Mouse (Mus musculus): ENCODE data around the gene Gm1673. TPM values are rescaled to one million over a fixed set of nuclear protein-coding genes. Genes with fewer than 3 reads are reported as not detected.

Gene Gm1673
- polyA plus RNA-seq, 1 experiment from 2014 or later, result 66.7 TPM

DNA sequence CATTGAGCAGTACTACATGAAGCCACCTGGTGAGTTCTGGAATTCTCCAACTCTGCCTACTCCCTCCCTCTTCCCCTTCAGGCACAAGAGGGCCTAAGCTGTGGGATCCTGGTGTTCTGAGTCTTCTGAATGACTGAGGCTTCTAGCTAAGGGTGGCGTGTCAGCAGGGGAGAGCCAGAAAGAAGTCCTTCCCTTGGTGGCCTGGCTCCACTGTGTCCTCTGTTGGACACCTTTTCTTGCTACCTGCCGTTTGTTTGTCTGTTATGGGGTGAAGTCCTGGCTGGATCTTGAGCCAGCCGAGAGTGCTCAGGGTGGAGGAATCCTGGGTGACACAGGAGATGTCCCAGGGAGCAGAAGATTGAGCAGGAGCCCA, 15.3 kb downstream of the Gm1673 start:
- Histone ChIP-seq H3K36me3 (ENCODE audit: control insufficient read depth, insufficient read depth, low read length) (peaks cover 8% of the 10 kb centered on the region; the same call in 1 of the 2 replicates), H3K4me1 (ENCODE audit: control insufficient read depth in 2 of 2, insufficient read depth in 2 of 2, low read length in 2 of 2) (peaks cover 8 to 16% of the 10 kb centered on the region in 2 experiments), H3K27me3 (ENCODE audit: control insufficient read depth, insufficient read depth, low read length) (peaks cover 46% of the 10 kb centered on the region), H3K9me3 (ENCODE audit: control insufficient read depth, low read length) (no peaks in the 10 kb centered on the region), H3K27ac (replicated peaks in 1 of 2; ENCODE audit: control insufficient read depth in 1 of 2, insufficient read depth in 1 of 2, low read depth in 2 of 2, low read length in 2 of 2) (no peak overlapping the region), H3K4me3 (ENCODE audit: control insufficient read depth in 1 of 2, insufficient read depth in 1 of 2, low read depth in 1 of 2, low read length in 2 of 2) (no peak overlapping the region), H3K4me2 (ENCODE audit: low read length) (no peak overlapping the region), H3K9ac (ENCODE audit: low read length) (no peak overlapping the region)
- WGBS, result 91% methylated on average over 3 of the region's 3 CpGs
- no peak for ATAC-seq (ENCODE audit: insufficient number of reproducible peaks, insufficient read depth, low FRiP score, low read depth)

DNA sequence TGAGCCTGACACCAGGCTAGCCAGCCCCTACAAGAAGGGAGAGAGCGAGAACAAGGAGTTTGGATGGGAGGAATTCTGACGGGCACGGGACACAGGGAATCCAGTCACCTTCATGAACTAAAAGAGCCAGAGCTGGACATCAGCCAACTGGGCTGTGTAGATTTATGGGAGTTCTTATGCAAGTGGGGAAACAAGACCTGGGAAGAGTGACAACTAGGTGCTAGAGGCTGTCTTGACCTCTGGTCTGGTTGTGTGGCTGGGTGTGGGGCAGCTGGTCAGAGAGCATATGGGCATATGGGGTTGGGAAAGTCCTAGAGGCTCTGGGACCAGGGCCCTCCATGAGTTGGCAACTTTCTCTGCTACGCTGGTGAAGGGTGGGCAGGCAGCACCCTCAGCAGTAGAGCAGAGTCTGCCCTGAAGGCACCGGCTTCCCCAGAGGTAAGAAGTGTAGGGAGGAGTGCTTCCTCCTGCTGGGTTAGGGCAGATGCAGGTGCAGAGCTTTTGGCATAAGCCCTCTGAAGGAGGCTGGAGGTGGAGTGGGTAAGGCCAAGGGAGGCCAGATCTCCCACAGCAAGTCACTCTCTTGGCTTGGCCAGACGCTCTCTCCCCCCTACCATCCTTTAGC, 16.3 kb downstream of the Gm1673 start:
- no peak for ATAC-seq (ENCODE audit: insufficient number of reproducible peaks, insufficient read depth, low FRiP score, low read depth)
- Histone ChIP-seq H3K4me2 (ENCODE audit: low read length) (no peak overlapping the region), H3K4me1 (ENCODE audit: control insufficient read depth in 2 of 2, insufficient read depth in 2 of 2, low read length in 2 of 2) (peaks cover 8 to 16% of the 10 kb centered on the region in 2 experiments), H3K9me3 (ENCODE audit: control insufficient read depth, low read length) (no peaks in the 10 kb centered on the region), H3K36me3 (ENCODE audit: control insufficient read depth, insufficient read depth, low read length) (peaks cover 8% of the 10 kb centered on the region; the same call in 1 of the 2 replicates), H3K4me3 (ENCODE audit: control insufficient read depth in 1 of 2, insufficient read depth in 1 of 2, low read depth in 1 of 2, low read length in 2 of 2) (no peak overlapping the region), H3K27ac (replicated peaks in 1 of 2; ENCODE audit: control insufficient read depth in 1 of 2, insufficient read depth in 1 of 2, low read depth in 2 of 2, low read length in 2 of 2) (no peak overlapping the region), H3K9ac (ENCODE audit: low read length) (no peak overlapping the region), H3K27me3 (ENCODE audit: control insufficient read depth, insufficient read depth, low read length) (peaks cover 39% of the 10 kb centered on the region)
- 76% methylated on average over 6 of the region's 6 CpGs for WGBS

DNA sequence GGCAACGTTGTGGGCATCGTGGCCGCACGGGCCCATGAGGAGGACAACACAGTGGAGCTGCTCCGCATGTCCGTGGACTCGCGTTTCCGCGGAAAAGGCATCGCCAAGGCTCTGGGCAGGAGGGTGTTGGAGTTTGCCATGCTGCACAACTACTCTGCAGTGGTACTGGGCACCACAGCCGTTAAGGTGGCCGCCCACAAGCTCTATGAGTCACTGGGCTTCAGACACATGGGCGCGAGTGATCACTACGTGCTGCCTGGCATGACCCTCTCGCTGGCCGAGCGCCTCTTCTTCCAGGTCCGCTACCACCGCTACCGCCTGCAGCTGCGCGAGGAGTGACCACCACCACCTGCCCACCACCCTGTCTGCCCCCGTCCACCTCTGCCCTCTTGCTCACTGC, 17.6 kb downstream of the Gm1673 start:
- 95% methylated on average over 25 of the region's 25 CpGs for WGBS

DNA sequence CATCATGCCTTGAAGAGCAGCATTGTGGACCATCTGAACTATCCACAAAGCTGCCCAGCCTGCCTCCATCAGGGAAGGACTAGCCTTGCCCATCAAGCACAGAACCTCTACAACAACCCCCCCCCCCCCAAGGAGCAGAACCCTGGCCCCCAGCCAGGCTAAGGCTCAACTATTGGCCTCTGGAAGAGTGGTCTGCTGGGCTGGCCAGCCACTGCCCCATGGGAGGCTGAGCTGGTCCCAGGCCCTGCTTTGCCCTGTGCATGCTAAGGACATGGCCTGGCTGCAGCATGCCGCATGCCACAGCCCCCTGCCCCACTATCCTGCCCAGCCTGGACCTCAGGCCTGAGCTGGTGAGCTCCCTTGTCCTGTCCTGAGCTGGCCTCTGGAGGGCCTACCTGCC, 18.2 kb downstream of the Gm1673 start:
- 64% methylated on average over 1 of the region's 1 CpGs for WGBS
- Histone ChIP-seq H3K27me3 (ENCODE audit: control insufficient read depth, insufficient read depth, low read length) (peaks cover 24% of the 10 kb centered on the region), H3K4me1 (ENCODE audit: control insufficient read depth in 2 of 2, insufficient read depth in 2 of 2, low read length in 2 of 2) (peaks cover 6 to 9% of the 10 kb centered on the region in 2 experiments), H3K4me2 (ENCODE audit: low read length) (no peak overlapping the region), H3K36me3 (ENCODE audit: control insufficient read depth, insufficient read depth, low read length) (peaks cover 8% of the 10 kb centered on the region; the same call in 1 of the 2 replicates), H3K4me3 (ENCODE audit: control insufficient read depth in 1 of 2, insufficient read depth in 1 of 2, low read depth in 1 of 2, low read length in 2 of 2) (no peak overlapping the region), H3K9ac (ENCODE audit: low read length) (no peak overlapping the region), H3K9me3 (ENCODE audit: control insufficient read depth, low read length) (no peaks in the 10 kb centered on the region), H3K27ac (replicated peaks in 1 of 2; ENCODE audit: control insufficient read depth in 1 of 2, insufficient read depth in 1 of 2, low read depth in 2 of 2, low read length in 2 of 2) (no peak overlapping the region)
- ATAC-seq (ENCODE audit: insufficient number of reproducible peaks, insufficient read depth, low FRiP score, low read depth), result no peak

More for the DNA sequence above, 17.6 kb downstream of the Gm1673 start:
- H3K4me1 ChIP-seq (ENCODE audit: control insufficient read depth in 2 of 2, insufficient read depth in 2 of 2, low read length in 2 of 2), result peaks cover 6 to 11% of the 10 kb centered on the region in 2 experiments
- no peak overlapping the region for H3K4me2 ChIP-seq (ENCODE audit: low read length)
- H3K27me3 ChIP-seq (ENCODE audit: control insufficient read depth, insufficient read depth, low read length), result peaks cover 26% of the 10 kb centered on the region
- no peak overlapping the region for H3K4me3 ChIP-seq (ENCODE audit: control insufficient read depth in 1 of 2, insufficient read depth in 1 of 2, low read depth in 1 of 2, low read length in 2 of 2)
- H3K9me3 ChIP-seq (ENCODE audit: control insufficient read depth, low read length), result no peaks in the 10 kb centered on the region
- no peak overlapping the region for H3K9ac ChIP-seq (ENCODE audit: low read length)
- H3K27ac ChIP-seq (replicated peaks in 1 of 2; ENCODE audit: control insufficient read depth in 1 of 2, insufficient read depth in 1 of 2, low read depth in 2 of 2, low read length in 2 of 2), result no peak overlapping the region
- peaks cover 8% of the 10 kb centered on the region; the same call in 1 of the 2 replicates for H3K36me3 ChIP-seq (ENCODE audit: control insufficient read depth, insufficient read depth, low read length)
- ATAC-seq (ENCODE audit: insufficient number of reproducible peaks, insufficient read depth, low FRiP score, low read depth), result no peak

DNA sequence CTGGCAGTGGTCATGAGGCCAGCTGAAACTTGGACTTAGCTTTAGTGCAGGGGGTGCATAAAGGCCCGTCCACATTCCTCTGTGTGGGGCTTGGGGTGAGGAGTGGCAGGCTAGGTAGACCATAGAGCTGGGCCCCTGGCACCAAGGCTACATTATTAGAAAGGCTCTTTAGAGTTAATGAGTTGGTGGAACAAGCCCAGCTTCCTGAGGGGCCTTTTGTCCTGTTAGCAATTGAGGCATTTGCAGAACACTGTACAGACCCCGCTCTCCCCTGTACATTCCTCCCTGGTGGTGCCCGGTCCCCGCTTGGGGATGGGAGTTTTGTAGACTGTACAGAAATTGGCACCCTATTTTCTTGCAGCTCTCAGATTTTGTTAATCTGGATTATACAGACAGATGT, 19.4 kb downstream of the Gm1673 start:
- Histone ChIP-seq H3K9ac (ENCODE audit: low read length) (no peak overlapping the region), H3K4me3 (ENCODE audit: control insufficient read depth in 1 of 2, insufficient read depth in 1 of 2, low read depth in 1 of 2, low read length in 2 of 2) (no peak overlapping the region), H3K9me3 (ENCODE audit: control insufficient read depth, low read length) (no peaks in the 10 kb centered on the region), H3K27me3 (ENCODE audit: control insufficient read depth, insufficient read depth, low read length) (peaks cover 17% of the 10 kb centered on the region), H3K36me3 (ENCODE audit: control insufficient read depth, insufficient read depth, low read length) (peaks cover 8% of the 10 kb centered on the region; the same call in 1 of the 2 replicates), H3K27ac (replicated peaks in 1 of 2; ENCODE audit: control insufficient read depth in 1 of 2, insufficient read depth in 1 of 2, low read depth in 2 of 2, low read length in 2 of 2) (no peak overlapping the region), H3K4me1 (ENCODE audit: control insufficient read depth in 2 of 2, insufficient read depth in 2 of 2, low read length in 2 of 2) (peaks cover 3% of the 10 kb centered on the region in 2 experiments), H3K4me2 (ENCODE audit: low read length) (no peak overlapping the region)
- no peak for ATAC-seq (ENCODE audit: insufficient number of reproducible peaks, insufficient read depth, low FRiP score, low read depth)
- WGBS, result 92% methylated on average over 4 of the region's 4 CpGs

DNA sequence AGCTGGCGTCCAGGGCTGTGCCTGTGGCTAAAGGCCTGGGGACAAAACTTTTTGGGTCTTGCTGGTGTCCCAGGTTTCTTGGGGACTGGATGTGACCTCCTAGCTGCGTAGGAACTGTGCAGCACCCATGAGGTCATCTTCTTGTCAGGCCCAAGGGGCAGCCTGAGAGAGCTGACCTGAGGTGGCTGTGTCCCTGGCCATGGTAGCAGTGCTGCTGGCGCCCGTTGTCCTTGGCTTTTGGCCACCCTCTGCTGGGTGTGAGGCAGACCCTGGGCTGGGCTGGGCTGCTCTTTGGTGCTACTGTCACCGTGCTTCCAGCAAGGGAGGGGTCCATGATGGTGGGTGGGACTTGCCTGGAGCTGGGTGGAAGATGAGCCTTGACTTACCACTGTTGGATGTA, 21.4 kb downstream of the Gm1673 start:
- H3K9me3 ChIP-seq (ENCODE audit: control insufficient read depth, low read length), result no peaks in the 10 kb centered on the region
- ATAC-seq (ENCODE audit: insufficient number of reproducible peaks, insufficient read depth, low FRiP score, low read depth), result no peak
- H3K36me3 ChIP-seq (ENCODE audit: control insufficient read depth, insufficient read depth, low read length), result peaks cover 8% of the 10 kb centered on the region; the same call in 1 of the 2 replicates
- H3K27ac ChIP-seq (replicated peaks in 1 of 2; ENCODE audit: control insufficient read depth in 1 of 2, insufficient read depth in 1 of 2, low read depth in 2 of 2, low read length in 2 of 2), result no peak overlapping the region
- 77% methylated on average over 5 of the region's 5 CpGs for WGBS
- no peak overlapping the region for H3K4me2 ChIP-seq (ENCODE audit: low read length)
- peaks cover 0 to 2% of the 10 kb centered on the region in 2 experiments; a peak in 1 of 4 replicates for H3K4me1 ChIP-seq (ENCODE audit: control insufficient read depth in 2 of 2, insufficient read depth in 2 of 2, low read length in 2 of 2)
- H3K27me3 ChIP-seq (ENCODE audit: control insufficient read depth, insufficient read depth, low read length), result no peaks in the 10 kb centered on the region; the same call in 1 of the 2 replicates
- H3K4me3 ChIP-seq (ENCODE audit: control insufficient read depth in 1 of 2, insufficient read depth in 1 of 2, low read depth in 1 of 2, low read length in 2 of 2), result no peak overlapping the region
- H3K9ac ChIP-seq (ENCODE audit: low read length), result no peak overlapping the region

DNA sequence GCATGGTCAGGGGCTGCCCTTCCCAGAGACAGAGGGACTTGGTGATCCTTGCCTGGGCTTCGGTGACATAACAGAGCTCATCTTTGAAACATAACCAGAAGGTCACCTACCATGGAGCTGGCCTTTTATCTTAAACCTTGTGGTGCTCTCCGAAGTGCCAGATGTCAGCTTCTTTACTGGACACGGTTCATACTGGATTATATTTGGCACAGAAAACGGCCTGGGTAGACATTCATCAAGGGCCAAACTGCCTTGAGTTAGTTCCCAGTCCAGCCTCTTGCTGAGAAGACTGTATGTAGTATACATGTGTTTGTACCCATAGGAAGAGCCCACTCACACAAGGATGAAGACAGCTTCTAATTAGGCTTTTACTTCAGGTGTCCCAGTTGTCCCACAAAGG, 23.6 kb downstream of the Gm1673 start:
- no peak overlapping the region for H3K27ac ChIP-seq (replicated peaks in 1 of 2; ENCODE audit: control insufficient read depth in 1 of 2, insufficient read depth in 1 of 2, low read depth in 2 of 2, low read length in 2 of 2)
- no peak overlapping the region for H3K9ac ChIP-seq (ENCODE audit: low read length)
- no peak overlapping the region for H3K4me2 ChIP-seq (ENCODE audit: low read length)
- no peak for ATAC-seq (ENCODE audit: insufficient number of reproducible peaks, insufficient read depth, low FRiP score, low read depth)
- H3K27me3 ChIP-seq (ENCODE audit: control insufficient read depth, insufficient read depth, low read length), result no peaks in the 10 kb centered on the region; the same call in 1 of the 2 replicates
- peaks cover 0 to 2% of the 10 kb centered on the region in 2 experiments; a peak in 1 of 4 replicates for H3K4me1 ChIP-seq (ENCODE audit: control insufficient read depth in 2 of 2, insufficient read depth in 2 of 2, low read length in 2 of 2)
- WGBS, result 62% methylated on average over 4 of the region's 4 CpGs
- H3K36me3 ChIP-seq (ENCODE audit: control insufficient read depth, insufficient read depth, low read length), result no peaks in the 10 kb centered on the region; the same call in 1 of the 2 replicates
- H3K4me3 ChIP-seq (ENCODE audit: control insufficient read depth in 1 of 2, insufficient read depth in 1 of 2, low read depth in 1 of 2, low read length in 2 of 2), result no peak overlapping the region
- no peaks in the 10 kb centered on the region for H3K9me3 ChIP-seq (ENCODE audit: control insufficient read depth, low read length)

Measured in heart, embryonic 14.5 days (tissue).